Mouse (Mus musculus) left cerebral cortex, adult 18-20 months (tissue): ENCODE measurements around the gene Inpp4a. TPM values are rescaled to one million over a fixed set of nuclear protein-coding genes. Genes with fewer than 3 reads are reported as not detected.
A peak's percentile ranks its signal among the peaks of the same experiment; 100 is the strongest.

Experiments used
- DNase-seq, 2 experiments: peaks; one replicate each; pipeline ENCODE4 v3.0.0; 2021 to 2022; ENCODE audit warnings: low spot score in 2 of 2, mixed read lengths in 1 of 2
- total RNA-seq, 2 experiments: library from RNA; stranded (reverse); gene quantifications; 2 replicates each; pipeline ENCODE4 v1.2.3; 2021

The Inpp4a gene
- total RNA-seq, 2 experiments from 2014 or later, result 212 to 215 TPM

DNA sequence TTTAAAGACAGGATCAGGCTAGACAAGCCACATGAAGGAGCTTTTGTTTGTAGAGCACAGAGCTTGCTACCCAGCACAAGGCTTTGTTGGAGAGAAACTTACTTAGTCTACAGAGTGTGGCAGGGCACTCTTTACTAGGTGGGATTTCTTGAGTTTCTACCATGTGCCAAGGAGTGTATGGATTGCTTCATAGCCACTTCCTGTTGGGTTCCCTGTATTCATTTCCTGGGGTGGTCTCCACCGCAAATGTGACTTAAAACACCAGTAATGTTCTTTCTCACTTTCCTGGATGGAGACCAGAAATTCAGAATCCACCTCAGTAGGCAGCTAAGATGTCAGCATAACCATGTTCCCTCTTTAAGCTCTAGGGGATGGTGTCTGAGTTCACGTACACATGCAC lies 18.9 kb downstream of the Inpp4a start:
- DNase-seq, result no peak

- DNase-seq, result no peak
Measured at GRCm38 (mm10) chr1:37322690-37323089, 23.0 kb downstream of the Inpp4a start.

- no peak for DNase-seq
Measured at GRCm38 (mm10) chr1:37323208-37323607, 23.5 kb downstream of the Inpp4a start.

DNA sequence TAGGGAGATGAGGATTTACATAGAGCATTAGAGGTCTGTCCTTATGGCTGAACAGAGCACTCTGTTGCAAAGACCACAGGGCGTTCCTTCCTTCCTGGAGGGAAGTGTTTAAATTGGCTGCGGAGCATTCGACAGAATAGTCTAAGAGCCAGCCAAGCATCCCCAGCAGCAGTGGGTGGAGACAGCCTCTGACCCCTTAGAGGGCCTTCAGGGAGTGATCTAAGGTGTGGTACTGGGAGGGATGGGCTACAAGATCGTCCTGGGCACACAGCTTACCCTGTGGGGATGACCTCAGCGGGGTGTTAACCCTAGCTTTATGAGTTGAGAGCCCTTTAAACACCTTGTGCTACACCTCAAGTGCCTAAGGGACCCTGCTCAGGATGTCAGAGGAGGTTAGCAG lies 24.9 kb downstream of the Inpp4a start:
- DNase-seq, result no peak

- DNase-seq, result no peak
Measured at GRCm38 (mm10) chr1:37327311-37327710, 27.6 kb downstream of the Inpp4a start.

- DNase-seq, result no peak
Measured at GRCm38 (mm10) chr1:37329132-37329531, 29.5 kb downstream of the Inpp4a start.

DNA sequence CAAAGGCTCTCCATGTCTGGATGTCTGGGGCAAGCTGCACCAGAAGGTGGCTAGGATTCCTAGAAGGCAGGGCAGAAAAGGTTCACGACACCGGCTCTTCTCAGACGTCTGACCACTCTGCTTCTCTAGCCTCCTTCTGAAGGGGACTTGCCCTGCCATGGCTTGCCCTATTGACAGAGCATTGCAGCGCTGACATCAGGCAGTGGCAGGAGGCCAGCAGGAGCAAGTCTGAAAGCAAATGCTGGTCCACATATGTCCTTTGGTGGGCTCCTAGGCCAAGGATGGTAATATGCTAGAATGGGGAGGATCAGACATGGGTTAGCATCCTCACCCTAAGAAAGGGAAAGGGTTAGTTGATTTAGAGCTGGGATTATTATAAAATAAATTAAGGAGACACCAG lies 30.2 kb downstream of the Inpp4a start:
- no peak for DNase-seq

GRCm38 (mm10) chr1:37332756-37333155 lies 33.1 kb downstream of the Inpp4a start:
- DNase-seq, result no peak

GRCm38 (mm10) chr1:37333741-37334440 lies 34.2 kb downstream of the Inpp4a start:
- DNase-seq, result no peak

- DNase-seq, result no peak
Measured at GRCm38 (mm10) chr1:37336022-37336421, 36.4 kb downstream of the Inpp4a start.

DNA sequence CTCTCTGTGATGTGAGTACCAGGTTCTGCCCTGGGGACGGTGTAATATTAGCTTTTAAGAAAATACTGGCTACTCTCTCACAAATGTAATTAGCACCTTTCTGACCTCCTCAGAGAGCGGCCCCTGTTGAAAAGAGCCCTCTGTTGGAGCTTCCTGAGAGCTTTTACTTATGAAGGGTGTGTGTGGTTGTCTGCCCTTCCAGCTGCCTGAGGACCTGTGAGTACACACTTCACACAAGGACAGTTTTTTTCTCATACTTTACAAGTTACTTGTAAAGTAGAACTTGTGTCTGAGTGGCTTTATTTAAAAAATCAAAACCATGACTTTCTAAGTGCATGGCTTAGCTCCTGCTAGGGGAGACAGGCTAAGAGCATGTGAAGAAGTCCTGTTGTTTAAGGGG lies 37.1 kb downstream of the Inpp4a start:
- DNase-seq, result no peak

DNA sequence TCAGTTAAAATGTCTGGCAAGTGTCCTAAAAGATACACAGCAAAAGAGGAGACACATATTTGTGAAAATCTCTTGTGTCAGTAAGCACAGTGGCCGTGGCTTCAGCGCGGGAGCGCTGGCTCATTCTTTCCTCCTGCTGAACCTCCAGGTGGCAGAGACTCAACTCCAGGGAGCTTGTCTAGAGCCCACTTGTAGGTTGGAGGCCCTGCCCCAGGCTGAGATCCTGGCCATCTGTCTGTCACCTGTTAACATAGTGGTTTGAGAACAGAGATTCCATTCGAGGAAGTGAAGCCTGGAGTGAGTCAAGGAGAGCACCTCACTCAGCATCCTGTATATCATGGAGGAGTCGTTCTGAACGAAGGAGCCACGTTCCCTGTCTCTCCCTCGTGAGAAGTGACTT lies 37.6 kb downstream of the Inpp4a start:
- no peak for DNase-seq

GRCm38 (mm10) chr1:37339144-37339543 lies 39.5 kb downstream of the Inpp4a start:
- DNase-seq, result peak in 1 of 2 experiments; percentile 53

GRCm38 (mm10) chr1:37341347-37341746 lies 41.7 kb downstream of the Inpp4a start:
- DNase-seq, result no peak

GRCm38 (mm10) chr1:37341914-37342313 lies 42.2 kb downstream of the Inpp4a start:
- no peak for DNase-seq

GRCm38 (mm10) chr1:37342524-37342923 lies 42.9 kb downstream of the Inpp4a start:
- no peak for DNase-seq

GRCm38 (mm10) chr1:37343265-37343664 lies 43.6 kb downstream of the Inpp4a start:
- no peak for DNase-seq

- DNase-seq, result no peak
Measured at GRCm38 (mm10) chr1:37344223-37344916, 44.7 kb downstream of the Inpp4a start.

DNA sequence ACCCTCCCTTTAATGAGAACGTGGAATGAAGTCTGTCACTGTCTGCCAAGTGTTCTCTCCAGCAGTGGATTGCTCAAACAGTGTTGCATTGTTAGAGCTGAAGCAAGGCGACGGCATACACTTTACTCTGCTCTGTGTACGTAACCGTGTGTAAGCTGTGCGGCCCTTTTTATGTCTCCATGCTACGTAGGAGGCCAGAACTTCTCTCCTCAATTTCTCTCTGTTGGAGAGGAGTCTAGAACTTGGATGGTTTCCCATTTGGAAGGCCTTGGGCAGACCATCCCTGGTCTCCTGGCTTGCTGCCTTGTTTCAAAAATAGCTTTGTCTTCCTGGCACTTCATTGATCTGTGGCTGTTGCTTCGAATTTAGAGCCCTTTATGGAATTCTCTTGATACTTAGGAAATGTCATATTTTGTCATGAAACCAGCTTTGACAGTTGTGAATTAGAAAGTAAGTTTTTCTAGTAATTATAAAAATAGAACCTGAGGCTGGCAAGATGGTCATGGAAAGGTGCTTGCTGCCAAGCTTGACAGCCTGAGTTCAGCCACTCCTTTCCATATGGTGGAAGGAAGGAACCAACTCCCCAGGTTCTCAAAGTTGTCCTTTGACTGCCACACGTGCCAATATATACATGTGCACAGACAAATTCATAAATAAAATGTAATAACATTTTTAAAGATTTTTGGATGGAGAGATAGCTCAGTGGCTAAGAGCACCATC lies 47.9 kb downstream of the Inpp4a start:
- DNase-seq, result no peak

DNA sequence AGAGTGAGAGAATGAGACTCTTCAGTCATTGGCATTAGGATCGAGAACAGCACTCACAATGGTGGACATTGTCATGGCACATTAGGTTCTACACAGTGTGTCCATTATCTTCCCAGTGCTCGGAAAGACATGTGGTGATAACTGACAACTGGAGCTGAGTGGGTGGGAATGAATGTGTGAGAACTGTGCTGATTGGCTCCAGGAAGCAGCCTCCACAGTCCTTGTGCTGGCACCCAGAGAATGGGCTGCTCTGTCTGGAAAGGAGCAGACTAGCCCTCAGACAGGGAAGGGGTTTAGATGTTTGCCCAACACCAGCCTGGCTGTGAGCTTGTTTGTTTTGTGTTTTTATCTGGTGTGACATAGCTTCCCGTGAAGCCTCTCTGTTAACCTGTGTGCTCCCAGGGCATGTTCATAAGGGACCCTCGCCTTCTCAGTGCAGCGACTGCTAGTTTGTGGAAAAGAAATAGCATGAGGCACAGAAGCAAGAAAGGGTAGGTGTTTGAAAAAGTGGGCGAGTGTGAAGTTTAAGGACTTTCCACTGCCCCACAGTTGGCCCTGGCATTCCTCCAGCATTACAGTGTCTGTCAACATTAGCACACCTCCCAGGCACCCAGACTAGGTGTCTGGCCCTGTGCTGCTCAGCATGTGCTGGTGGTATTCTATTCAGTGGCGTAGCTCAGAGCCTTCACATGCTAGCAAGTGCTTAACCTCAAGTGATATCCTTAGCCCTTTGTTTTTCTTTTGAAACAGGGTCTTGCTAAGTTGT lies 51.4 kb downstream of the Inpp4a start:
- peak; percentile 63 to 78 for DNase-seq

DNA sequence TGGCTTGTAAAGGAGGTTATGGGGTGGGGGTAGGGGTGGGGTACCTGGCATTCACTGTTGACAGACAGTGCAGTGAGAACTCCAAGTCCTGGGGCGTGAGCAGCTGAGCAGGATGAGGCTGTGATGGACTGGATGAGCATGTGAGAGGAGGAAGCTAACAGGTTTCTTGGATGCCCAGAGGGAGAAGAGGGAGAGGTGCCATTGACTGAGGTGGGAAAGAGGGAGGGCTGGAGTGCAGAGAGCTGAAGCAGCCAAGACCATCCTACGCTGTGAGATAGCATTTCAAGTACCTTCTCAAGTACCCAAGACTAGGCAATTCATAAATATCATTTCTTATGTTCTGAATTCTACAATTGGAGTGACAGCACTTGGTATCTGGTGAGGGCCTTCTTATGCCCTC lies 52.3 kb downstream of the Inpp4a start:
- no peak for DNase-seq
